Mouse (Mus musculus): ENCODE results near the gene Tsga10. TPM values are rescaled to one million over a fixed set of nuclear protein-coding genes. Genes with fewer than 3 reads are reported as not detected.

Gene Tsga10
- polyA plus RNA-seq, 1 experiment: 0.35 TPM

DNA sequence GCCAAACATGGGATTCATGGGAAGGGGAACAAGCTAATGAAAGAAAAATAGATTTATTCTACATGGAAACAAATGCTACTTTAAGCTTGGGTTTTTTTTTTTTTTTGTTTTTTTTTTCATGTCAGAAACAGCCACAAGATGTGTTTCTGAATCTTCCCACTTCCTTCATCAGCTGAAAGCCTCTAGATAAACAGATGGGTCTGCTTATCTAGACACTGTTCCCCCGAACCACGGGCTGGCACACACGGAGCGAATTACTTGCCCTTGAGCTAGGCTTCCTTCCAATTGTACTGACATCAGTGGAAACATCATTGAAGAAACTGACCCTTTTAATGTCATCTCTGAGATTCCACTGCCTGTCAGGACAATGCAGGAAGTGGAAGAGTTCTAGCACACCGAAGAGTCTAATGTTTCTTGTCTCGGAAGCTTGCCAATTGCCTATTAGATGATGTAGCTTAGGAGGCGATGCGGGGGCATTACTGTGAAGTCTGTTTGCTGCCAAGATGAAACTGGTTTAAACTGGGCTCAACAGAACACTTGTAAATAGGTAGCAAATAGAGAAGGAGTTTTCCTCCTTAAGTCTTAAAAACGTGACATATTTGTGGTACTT, 121.5 kb downstream of the Tsga10 start:
- Histone ChIP-seq H3K4me3 (replicated peaks) (no peak overlapping the region), H3K4me1 (peaks cover 46% of the 10 kb centered on the region), H3K9me3 (peaks cover 17% of the 10 kb centered on the region), H3K36me3 (replicated peaks; ENCODE audit: low read length) (peaks cover 6% of the 10 kb centered on the region), H3K27me3 (replicated peaks) (no peaks in the 10 kb centered on the region)
- no peak for TF ChIP-seq FLI1 (IDR thresholded peaks at IDR 0.05; ENCODE audit: low read length)
- no peak for TF ChIP-seq GATA1 (IDR thresholded peaks at IDR 0.05; ENCODE audit: borderline replicate concordance, low read length)

DNA sequence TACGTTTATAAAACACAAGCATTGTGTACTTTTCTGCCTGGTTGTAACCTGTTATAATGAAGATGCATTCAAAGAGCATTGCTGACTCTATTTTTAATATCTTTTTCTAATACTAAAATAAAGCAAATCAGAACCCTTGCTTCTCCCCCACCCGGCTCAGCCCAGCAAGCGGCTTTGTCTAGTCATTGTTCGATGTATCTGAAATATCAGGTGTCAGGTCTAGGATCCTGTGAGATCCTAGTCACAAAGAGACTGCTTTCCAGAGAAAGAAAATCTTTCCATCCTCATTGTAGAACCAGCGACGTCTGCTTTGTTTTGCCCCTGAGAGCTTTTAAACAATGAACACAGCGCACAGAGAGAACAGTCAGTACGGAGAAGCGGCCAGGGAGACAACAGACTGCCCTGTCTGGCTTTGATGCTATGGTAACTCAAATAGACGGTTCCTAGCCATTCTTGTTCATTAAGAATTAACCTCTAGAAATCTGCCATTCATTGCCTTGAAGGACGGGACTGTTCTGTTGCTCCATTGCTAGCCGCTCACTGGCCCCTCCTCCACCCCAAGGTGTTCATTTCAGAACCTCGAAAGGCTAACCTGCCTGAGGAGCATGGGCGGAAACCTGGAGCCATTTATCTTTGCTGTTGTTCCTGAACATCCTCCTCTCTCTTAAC, 123.5 kb downstream of the Tsga10 start:
- Histone ChIP-seq H3K36me3 (replicated peaks; ENCODE audit: low read length) (peaks cover 6% of the 10 kb centered on the region), H3K4me1 (peaks cover 55% of the 10 kb centered on the region), H3K27me3 (replicated peaks) (no peaks in the 10 kb centered on the region), H3K9me3 (peaks cover 17% of the 10 kb centered on the region), H3K4me3 (replicated peaks) (no peak overlapping the region)
- TF ChIP-seq GATA1 (IDR thresholded peaks at IDR 0.05; ENCODE audit: borderline replicate concordance, low read length) (no peak), FLI1 (IDR thresholded peaks at IDR 0.05; ENCODE audit: low read length) (no peak)

DNA sequence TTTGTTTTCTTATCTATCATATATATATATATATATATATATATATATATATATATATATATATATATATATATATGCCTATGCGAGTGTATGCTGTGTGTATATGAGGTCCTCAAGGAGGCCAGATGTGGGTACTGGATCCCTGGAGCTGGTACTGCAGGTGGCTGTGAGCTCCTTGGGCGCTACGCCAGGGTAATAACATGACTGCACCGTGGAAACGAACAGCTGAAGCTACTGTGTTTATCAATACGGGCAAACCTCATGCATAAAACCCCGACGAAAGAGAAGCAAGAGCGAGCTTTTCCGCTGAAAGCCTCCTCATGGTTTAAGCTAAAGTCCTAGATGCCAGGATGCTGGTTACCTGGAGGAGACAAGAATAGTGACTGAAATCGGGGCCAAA, 124.1 kb downstream of the Tsga10 start:
- peaks cover 6% of the 10 kb centered on the region for H3K36me3 ChIP-seq (replicated peaks; ENCODE audit: low read length)
- H3K27me3 ChIP-seq (replicated peaks): no peaks in the 10 kb centered on the region
- TF ChIP-seq FLI1 (IDR thresholded peaks at IDR 0.05; ENCODE audit: low read length) (no peak), GATA1 (IDR thresholded peaks at IDR 0.05; ENCODE audit: borderline replicate concordance, low read length) (no peak)
- H3K9me3 ChIP-seq: peaks cover 14% of the 10 kb centered on the region
- peaks cover 58% of the 10 kb centered on the region for H3K4me1 ChIP-seq
- H3K4me3 ChIP-seq (replicated peaks): no peak overlapping the region

DNA sequence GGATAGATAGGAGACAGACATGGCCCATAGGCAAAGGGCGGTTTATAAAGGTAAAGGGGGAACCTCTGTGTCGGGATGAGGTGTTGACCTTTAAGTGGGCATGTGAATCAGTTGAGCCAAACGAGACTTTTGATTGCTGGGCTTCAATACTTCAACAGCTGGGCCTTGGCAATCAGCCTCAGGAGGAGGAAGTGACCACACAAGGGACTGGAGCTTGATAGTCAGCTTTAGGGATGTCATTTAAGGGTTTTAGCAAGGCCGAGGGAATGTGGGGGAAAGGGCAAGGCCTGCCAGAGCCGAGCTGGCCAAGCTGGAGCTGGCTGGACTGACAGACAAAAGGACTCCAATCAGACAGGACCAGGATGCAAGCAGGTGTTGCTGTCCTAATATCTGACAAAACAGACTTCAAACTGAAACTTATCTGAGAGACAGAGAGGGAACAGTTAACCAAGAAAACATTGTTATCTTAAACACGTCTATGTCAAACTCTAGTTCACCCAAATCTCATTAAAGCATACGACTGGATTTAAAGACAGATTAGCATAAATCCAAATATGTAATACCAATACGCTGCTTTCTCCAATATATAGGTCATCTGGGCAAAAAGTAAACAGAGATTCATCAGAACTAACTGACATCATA, 125.9 kb downstream of the Tsga10 start:
- peaks cover under 1% of the 10 kb centered on the region for H3K36me3 ChIP-seq (replicated peaks; ENCODE audit: low read length)
- H3K9me3 ChIP-seq: 0 out of 2 replicates have a peak, but pooled peaks cover 1% of the 10 kb centered on the region
- TF ChIP-seq GATA1 (IDR thresholded peaks at IDR 0.05; ENCODE audit: borderline replicate concordance, low read length) (no peak), FLI1 (IDR thresholded peaks at IDR 0.05; ENCODE audit: low read length) (no peak)
- peaks cover 58% of the 10 kb centered on the region for H3K4me1 ChIP-seq
- no peak overlapping the region for H3K4me3 ChIP-seq (replicated peaks)
- no peaks in the 10 kb centered on the region for H3K27me3 ChIP-seq (replicated peaks)

DNA sequence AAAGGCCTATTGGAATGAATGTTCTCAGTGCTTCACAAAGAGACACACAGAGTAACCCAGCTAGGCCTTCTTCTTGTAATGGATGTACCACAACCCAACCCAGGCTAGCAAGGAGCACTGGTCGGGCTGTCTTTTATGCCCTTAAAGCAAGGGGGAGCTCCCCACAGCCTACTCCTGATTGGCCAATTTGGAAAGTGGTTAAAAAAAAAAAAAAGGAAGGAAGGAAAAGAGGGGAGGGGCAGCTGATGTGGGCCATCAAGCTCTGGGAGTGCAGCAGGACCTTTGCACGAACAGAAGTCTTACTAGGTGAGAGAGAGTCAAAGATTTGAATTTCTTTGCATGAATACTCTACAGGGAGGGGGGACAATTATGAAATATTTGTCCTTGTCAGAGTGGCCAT, 127.3 kb downstream of the Tsga10 start:
- no peaks in the 10 kb centered on the region for H3K9me3 ChIP-seq
- H3K4me3 ChIP-seq (replicated peaks): no peak overlapping the region
- no peaks in the 10 kb centered on the region for H3K36me3 ChIP-seq (replicated peaks; ENCODE audit: low read length)
- TF ChIP-seq GATA1 (IDR thresholded peaks at IDR 0.05; ENCODE audit: borderline replicate concordance, low read length) (no peak), FLI1 (IDR thresholded peaks at IDR 0.05; ENCODE audit: low read length) (no peak)
- no peaks in the 10 kb centered on the region for H3K27me3 ChIP-seq (replicated peaks)
- H3K4me1 ChIP-seq: peaks cover 50% of the 10 kb centered on the region

DNA sequence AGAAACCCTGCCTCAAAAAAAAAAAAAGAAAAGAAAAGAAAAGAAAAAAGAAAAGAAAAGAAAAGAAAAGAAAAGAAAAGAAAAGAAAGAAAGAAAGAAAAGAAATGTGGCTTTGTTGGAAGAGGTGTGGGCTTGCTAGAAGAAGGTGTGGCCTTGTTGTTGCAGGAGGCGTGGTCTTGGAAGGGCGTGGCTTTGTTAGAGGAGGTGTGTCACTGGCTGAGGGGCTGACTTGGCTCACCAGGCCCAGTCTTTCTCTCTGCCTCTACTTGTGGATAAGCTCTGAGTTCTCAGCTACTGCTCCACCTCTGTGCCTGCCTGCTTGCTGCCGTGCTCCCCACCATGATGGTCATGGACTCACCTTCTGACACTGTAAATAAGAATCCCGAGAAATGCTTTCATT, 129.2 kb downstream of the Tsga10 start:
- Histone ChIP-seq H3K9me3 (no peaks in the 10 kb centered on the region), H3K36me3 (replicated peaks; ENCODE audit: low read length) (no peaks in the 10 kb centered on the region), H3K27me3 (replicated peaks) (no peaks in the 10 kb centered on the region), H3K4me1 (peaks cover 58% of the 10 kb centered on the region), H3K4me3 (replicated peaks) (no peak overlapping the region)
- TF ChIP-seq FLI1 (IDR thresholded peaks at IDR 0.05; ENCODE audit: low read length) (no peak), GATA1 (IDR thresholded peaks at IDR 0.05; ENCODE audit: borderline replicate concordance, low read length) (no peak)

DNA sequence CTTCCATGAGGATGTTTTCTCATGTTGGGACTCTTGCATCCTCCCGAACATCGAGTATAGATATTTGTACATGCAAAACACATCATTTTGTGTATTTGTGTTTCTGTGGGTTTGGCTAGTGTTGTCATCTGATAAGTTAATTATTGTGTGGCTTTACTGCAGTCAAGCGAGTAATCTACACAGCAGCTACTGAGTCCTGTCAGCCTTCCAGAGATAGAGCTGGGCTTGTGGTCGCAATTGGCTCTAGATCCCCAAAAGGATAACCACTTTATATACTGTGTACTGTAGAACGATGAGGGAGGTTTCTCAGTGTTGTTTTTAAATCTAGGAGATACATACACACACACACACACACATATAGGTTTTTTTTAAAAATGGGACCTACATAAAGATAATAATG, 130.3 kb downstream of the Tsga10 start:
- TF ChIP-seq FLI1 (IDR thresholded peaks at IDR 0.05; ENCODE audit: low read length) (no peak), GATA1 (IDR thresholded peaks at IDR 0.05; ENCODE audit: borderline replicate concordance, low read length) (no peak)

DNA sequence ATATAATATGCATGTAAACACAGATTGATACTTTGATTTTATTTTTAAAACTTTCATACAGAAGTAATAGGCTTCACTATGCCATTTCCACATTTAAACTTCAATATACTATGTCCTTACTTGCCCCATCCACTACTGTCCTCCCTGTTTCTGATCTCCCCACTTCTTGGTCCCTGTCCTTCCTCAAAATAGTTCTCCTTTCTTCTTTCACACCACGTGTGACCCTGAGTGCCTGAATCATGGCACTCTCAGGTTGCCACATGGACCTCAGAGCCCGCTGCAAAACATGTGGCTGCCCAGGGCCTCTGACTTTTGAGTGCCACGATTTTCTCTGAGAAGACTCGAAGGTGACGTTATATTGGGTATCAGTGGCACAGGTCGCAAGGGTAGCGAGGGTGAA, 131.4 kb downstream of the Tsga10 start:
- H3K4me3 ChIP-seq (replicated peaks): no peak overlapping the region
- peaks cover 7% of the 10 kb centered on the region for H3K9me3 ChIP-seq
- no peaks in the 10 kb centered on the region for H3K27me3 ChIP-seq (replicated peaks)
- H3K4me1 ChIP-seq: peaks cover 49% of the 10 kb centered on the region
- TF ChIP-seq FLI1 (IDR thresholded peaks at IDR 0.05; ENCODE audit: low read length) (no peak), GATA1 (IDR thresholded peaks at IDR 0.05; ENCODE audit: borderline replicate concordance, low read length) (no peak)
- no peaks in the 10 kb centered on the region for H3K36me3 ChIP-seq (replicated peaks; ENCODE audit: low read length)

More for the DNA sequence above, 130.3 kb downstream of the Tsga10 start:
- H3K4me3 ChIP-seq (replicated peaks): no peak overlapping the region
- H3K36me3 ChIP-seq (replicated peaks; ENCODE audit: low read length): no peaks in the 10 kb centered on the region
- peaks cover 60% of the 10 kb centered on the region for H3K4me1 ChIP-seq
- H3K9me3 ChIP-seq: no peaks in the 10 kb centered on the region
- H3K27me3 ChIP-seq (replicated peaks): no peaks in the 10 kb centered on the region

DNA sequence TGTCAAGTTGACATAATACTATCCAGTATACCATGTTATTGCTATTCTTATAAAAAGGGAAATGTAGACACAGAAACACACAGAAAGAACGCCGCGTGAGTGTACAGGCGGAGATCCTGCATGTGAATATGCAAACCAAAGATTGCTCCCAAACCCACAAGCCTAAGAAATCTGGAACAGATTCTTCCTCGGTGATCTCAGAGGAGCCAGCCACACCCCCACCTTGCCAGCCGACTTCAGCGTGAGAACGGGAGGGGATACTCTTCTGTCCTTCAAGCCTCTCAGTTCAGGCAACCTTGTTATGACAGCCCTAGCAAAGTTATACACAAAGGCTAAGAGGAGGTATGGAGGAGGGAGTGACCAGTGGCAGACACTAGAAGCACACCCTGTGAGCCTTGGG, 136.9 kb downstream of the Tsga10 start:
- Histone ChIP-seq H3K27me3 (replicated peaks) (peaks cover 6% of the 10 kb centered on the region), H3K9me3 (peaks cover 21% of the 10 kb centered on the region), H3K36me3 (replicated peaks; ENCODE audit: low read length) (no peaks in the 10 kb centered on the region), H3K4me3 (replicated peaks) (no peak overlapping the region), H3K4me1 (peaks cover 51% of the 10 kb centered on the region)
- TF ChIP-seq FLI1 (IDR thresholded peaks at IDR 0.05; ENCODE audit: low read length) (no peak), GATA1 (IDR thresholded peaks at IDR 0.05; ENCODE audit: borderline replicate concordance, low read length) (no peak)

DNA sequence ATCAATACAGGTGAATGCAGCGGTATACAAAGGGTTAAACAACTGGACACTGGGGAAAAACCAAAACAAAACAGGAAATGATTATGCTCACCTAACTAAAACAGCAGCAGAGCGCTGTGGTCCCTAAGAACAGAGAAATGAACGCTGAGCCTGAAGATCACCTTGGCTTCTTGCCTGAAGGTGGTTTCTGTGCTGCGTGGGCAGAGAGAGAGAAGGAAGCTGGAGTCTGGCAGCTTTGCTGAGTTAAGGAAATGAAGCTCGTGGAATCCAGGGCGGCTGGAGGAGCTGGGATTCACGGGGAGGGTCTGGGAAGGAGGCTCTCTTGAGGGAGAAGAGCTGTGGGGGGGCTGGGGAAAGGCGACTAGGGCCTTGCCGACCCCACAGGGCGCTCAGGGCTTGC, 138.2 kb downstream of the Tsga10 start:
- Histone ChIP-seq H3K36me3 (replicated peaks; ENCODE audit: low read length) (no peaks in the 10 kb centered on the region), H3K4me1 (peaks cover 44% of the 10 kb centered on the region), H3K9me3 (peaks cover 21% of the 10 kb centered on the region), H3K27me3 (replicated peaks) (peaks cover 6% of the 10 kb centered on the region), H3K4me3 (replicated peaks) (no peak overlapping the region)
- TF ChIP-seq FLI1 (IDR thresholded peaks at IDR 0.05; ENCODE audit: low read length) (no peak), GATA1 (IDR thresholded peaks at IDR 0.05; ENCODE audit: borderline replicate concordance, low read length) (no peak)

Measured in megakaryocyte, embryonic 14.5 days (primary cell).